Mouse (Mus musculus): ENCODE measurements around the gene Zfp512b. TPM values are rescaled to one million over a fixed set of nuclear protein-coding genes. Genes with fewer than 3 reads are reported as not detected.

Gene Zfp512b
- total RNA-seq, 2 experiments from 2014 or later = 2.5 to 4.2 TPM

DNA sequence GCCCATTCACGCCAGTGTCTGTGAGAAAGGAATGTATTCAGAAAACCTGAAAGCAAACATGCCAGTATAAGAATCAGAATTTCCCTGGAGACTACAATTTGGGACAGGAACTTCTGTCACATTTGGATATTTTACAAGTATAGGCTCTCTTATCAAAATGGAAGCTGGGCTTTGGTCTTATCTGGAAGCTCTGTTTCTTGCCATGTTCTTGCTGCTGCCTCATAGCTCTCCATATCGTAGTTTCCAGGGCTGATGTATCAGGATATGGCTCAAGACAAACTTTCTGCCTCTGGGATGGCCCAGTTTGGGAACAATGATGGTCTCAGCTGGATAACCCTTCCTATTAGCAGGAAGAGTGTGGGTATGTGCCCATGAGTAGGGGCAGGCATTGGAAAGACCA lies 16.0 kb downstream of the Zfp512b start:
- no peak for ATAC-seq (replicated peaks; ENCODE audit: low FRiP score, poor library complexity, severe bottlenecking)

DNA sequence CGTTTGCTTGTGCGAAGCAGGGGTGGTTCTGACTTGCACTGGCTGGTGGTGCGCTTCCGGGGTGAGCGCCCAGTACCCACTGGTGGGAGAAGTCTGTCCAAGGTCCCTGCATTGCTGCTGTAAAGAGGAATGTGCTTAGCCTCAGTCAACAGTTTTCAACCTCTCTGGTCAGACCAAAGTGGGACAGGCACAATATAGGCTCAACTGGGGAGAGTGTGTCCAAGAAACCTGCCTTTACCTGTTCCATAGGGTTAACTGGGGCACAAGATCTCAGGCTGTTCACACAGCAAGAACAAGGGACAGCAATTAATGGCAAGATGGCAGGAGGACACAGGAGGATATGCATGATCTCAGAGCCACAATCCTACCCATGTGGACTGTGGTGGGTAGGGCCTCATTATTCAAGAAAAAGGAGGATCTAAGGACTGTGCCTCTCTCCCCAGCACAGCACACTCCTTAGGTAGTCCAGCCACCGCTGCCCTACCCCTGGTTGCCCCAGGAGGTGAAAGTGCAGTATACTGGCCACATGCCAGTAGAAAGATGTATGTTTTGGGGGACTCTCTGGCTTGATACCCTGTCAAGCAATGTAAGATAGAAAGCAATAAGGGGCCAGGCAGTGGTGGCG lies 17.6 kb downstream of the Zfp512b start:
- ATAC-seq (replicated peaks; ENCODE audit: low FRiP score, poor library complexity, severe bottlenecking) = no peak

DNA sequence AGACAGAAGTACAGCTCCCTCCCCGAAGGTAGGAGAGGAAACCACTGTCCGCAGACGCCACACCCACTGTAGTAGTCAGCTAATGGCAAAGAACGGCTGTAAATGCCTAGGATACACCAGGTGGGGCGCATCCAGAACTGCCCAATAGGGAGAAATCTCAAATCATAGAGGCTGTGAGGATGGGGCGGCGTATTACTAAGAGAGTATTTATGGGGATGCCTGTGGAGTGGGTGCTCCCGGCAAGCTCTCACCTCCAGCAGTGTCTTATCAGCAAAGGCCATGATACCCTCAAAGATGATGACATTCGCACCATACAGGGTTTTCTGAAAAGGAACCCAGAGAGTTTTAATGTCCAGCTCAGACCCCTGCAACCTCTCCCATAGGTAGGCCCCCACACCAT lies 18.6 kb downstream of the Zfp512b start:
- ATAC-seq (replicated peaks; ENCODE audit: low FRiP score, poor library complexity, severe bottlenecking) = no peak

DNA sequence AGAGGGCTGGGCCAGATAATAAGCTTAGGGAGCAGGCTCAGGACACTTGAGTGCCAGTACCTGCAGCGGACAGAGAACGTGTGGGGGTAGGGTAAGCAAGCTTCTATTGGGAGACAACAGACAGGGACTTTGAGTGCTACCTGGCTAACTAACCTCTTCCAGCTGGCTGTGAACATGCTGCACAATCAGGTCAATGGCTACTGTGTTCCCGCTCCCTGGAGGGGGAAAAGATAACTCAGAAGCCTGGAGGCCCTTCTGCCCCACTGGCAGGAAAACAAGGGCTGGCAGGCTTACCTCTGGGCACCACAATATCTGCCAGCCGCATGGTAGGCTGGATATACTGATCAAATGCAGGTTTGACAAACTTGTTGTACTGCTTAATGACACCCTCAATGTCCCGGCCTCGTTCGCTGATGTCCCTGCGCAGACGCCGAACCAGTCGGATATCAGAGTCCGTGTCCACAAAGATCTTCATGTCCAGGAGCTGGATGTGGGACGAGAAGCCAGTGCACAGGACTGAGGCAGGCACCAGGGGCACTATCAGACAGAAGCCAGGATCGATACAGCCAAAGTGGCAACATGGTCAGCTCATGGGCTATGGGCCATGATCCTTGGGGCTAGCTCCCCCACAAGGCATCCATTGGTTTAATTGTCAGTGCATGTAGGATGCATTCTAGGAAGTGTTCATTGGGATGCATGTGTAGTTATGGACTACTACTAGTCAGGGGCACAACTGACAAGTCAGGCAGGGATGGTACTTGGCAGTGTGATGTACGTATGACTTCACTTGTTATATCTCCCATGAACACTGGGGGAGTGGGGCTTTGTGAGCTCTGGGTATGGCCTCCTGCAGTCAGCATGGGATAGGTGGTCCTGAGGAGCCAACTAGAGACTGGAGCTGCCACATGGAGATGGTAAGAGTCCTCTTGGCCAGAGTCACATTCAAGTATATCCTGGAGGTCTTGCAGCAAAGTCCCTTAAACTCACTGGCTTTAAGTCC lies 19.4 kb downstream of the Zfp512b start:
- no peak for ATAC-seq (replicated peaks; ENCODE audit: low FRiP score, poor library complexity, severe bottlenecking)

DNA sequence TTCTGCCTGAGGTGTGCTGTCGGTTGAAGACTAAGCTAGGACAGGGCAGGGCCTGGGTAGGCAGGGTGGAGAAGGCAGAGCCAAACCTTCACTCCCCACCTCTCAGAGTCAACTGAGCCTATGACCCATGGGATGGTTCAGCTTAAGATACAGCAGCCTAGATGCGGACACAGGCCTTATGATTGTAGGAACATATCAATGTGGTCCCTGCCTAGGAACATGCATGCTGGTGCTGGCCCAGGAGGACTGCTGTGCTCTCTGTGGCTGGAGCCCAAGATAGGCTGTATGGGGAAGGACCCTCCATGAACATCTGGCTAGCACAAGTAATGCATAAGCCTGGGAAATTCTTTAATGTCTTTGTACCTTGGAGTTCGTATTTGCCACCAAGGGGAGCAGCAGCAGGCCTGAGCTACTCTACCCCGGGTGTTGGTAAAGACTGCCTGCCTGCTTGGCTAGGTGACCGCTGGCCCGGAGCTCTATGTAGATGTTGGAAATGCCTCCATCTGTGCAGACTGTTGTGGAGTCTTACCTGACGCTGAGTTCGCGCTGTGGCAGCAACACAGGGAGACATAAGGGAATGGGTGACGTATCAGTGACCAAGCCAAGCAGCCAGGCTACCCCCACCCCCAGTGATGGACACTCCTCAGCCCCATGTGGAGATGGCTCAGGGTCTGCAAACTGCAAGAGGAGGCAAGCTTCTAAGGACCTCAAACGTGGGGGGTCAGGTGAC lies 20.5 kb downstream of the Zfp512b start:
- ATAC-seq (replicated peaks; ENCODE audit: low FRiP score, poor library complexity, severe bottlenecking) = no peak

DNA sequence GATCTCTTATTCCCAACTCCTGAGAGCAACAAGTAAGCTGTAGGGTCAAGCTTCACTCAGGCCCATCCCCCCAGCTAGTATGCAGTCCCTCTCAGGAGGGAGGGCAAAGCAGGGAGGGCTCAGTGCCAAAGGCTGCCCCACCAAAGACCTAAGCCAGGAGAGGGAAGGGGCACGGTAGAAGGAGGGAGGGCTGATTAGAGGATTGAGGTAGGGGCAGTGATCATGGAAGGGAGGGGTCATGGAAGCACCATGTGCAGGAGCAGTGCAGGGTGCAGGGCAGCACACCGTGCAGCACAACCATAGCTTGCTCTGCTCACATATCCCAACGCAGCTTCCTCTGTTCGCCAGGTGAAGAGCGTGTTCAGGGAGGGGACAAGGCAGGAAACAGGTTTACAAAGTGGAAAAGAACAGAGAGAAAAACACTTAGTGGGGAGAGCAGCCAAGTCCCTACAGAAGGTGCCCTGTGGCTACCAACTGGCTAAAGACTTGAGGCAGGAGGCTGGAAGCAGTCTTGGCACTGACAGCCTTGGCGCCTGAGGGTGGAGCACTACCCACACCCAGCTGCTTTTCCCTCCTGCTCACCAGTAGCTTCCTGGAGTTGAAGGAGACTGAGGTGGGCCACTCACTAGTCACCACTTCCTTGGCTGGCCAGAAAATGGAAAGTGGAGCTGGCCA lies 21.5 kb downstream of the Zfp512b start:
- no peak for ATAC-seq (replicated peaks; ENCODE audit: low FRiP score, poor library complexity, severe bottlenecking)

DNA sequence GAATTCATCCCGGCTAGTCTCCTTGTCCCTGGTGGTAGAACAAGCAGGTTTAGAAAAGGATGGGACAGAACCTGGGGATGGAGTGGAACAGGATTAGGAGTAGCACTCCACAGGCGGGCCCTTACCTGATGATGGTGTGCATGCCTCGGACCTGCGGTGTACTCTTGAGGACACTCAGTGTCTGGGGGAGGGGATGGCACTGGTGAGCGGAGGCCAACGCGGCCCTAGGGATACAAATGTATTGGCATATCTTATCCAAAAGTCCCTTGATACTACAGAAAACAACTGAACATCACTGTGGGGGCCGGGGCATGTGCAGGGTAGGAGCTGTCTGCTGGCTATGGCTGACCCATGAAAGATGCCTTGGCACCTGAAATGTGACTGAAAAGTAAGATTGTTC lies 22.2 kb downstream of the Zfp512b start:
- ATAC-seq (replicated peaks; ENCODE audit: low FRiP score, poor library complexity, severe bottlenecking) = no peak

DNA sequence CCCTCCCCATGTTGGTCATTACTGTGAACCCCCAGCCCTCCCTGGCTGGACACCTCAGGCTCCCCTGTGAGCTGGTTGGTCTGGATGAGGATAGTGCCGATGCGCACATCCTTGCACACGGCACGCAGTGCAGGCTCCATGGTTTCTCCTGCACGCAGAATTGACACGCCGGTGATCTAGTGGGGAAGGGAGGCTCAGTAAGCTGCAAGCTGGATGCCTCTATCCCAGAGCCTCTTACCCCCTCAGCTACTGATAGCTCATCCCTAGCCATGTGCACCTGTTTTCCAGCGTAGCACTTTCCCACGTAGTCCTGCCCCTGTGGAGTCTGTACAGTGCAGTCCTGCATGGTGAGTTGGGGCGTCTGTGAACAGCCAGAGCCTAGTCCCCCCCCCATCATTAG lies 22.7 kb downstream of the Zfp512b start:
- no peak for ATAC-seq (replicated peaks; ENCODE audit: low FRiP score, poor library complexity, severe bottlenecking)

DNA sequence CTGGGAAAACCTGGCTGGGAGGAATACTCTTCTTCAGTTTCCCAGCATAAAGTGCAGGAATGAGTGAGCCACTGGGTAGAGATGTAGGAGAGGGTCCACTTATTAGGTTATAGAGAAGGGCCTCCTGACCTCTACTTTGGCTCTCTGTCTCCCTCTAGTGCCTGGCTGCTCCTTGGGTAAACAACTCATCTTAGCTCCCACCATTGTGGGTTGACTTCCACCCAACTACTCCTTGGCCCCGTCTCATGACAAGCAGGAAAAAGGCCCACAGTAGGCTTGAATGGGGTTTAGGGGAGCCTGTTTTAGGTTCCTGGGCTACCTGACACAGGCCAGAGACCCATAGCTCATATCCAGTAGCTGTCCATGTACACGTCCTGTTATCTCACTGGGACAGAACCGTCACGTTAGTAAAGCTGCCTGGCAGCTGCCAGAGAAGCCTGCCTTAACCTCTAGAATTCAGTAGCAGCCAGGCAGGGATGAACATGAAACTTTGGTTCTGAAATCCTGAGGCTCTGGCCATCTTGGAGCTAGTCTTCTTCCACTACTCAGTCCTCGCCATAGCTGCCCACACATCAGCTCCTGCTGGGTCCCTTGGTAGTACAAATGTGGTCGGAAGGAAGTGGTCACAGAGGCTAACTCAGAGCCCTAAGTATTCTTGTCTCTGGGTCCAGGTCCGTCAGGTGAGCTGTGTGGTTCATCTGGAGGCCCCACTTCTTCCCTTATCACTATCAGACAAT lies 24.2 kb downstream of the Zfp512b start:
- peak; percentile 83 for ATAC-seq (replicated peaks; ENCODE audit: low FRiP score, poor library complexity, severe bottlenecking)

DNA sequence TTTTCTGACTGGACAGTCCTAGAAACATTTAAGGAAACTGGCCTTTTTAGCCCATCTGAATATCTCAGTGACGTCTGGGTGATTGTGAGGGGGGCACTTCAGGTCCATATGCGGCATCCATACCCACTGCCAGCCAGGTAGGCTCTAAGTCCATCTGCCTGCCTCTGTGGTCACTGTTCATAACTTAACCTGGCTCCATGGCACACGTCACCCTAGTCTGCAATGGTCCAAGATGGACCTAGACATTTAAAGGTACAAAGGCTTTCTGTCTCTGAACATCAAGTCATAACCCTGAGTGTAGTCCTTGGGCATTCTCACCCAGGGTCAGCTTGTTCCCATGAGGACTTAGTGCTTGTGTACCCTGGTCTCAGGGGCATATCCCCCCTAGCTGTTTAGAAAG lies 25.3 kb downstream of the Zfp512b start:
- no peak for ATAC-seq (replicated peaks; ENCODE audit: low FRiP score, poor library complexity, severe bottlenecking)

DNA sequence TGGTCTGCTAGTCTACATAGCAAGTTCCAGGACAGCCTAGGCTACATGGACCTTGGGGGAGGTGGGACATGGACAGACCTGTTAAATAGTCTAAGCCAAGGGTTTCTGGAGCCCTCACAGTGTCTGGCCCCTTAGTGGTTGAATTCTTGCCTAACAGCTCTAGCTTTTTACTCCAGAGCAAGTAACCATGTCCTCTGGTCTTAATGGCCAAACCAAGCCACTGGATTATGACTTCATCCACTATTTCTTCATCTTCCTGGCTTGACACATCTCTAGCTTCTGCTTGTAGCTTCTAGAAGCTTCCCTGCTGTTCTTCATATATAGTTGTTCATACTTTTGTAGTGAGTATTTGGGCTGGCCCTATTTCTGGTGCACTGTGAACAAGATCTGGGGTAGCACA lies 38.8 kb downstream of the Zfp512b start:
- no peak for ATAC-seq (replicated peaks; ENCODE audit: low FRiP score, poor library complexity, severe bottlenecking)

DNA sequence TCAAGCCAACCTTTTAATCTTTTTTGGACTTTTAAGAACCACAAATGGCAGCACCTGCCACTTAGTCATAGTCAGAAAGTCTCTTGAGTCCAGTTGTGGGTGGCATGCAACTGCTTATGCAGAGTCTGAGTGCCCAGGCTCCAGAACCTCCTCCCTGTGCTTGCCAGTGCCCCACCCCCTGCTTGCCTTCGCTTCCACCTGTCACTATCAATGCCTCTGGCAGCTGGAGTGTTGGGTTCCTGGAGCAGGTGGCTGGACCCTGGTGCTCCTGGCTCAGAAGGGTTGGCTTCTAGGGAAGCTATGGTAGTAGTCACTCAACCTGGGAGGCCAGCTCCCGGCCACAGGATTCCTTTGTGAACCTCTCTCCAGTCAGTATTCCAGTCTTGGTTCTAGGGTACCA lies 42.4 kb downstream of the Zfp512b start:
- ATAC-seq (replicated peaks; ENCODE audit: low FRiP score, poor library complexity, severe bottlenecking) = no peak

DNA sequence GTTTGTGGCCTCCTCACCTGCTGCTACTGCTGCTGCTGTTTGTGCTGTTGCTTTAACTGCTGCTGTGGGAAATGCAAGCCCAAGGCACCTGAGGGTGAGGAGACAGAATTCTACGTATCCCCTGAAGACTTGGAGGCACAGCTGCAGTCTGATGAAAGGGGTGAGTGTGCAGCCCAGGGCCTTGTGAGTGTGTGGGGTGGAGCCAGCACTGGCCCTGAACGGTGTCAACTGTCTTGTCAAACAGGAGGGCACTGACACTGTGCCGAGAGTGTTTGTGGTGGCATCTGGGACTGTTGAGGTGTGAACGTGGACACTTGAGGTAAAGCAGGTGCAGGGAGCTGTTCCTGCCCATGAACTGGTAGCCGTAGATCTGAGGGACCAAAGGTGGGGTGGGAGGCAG lies 43.9 kb downstream of the Zfp512b start:
- no peak for ATAC-seq (replicated peaks; ENCODE audit: low FRiP score, poor library complexity, severe bottlenecking)

DNA sequence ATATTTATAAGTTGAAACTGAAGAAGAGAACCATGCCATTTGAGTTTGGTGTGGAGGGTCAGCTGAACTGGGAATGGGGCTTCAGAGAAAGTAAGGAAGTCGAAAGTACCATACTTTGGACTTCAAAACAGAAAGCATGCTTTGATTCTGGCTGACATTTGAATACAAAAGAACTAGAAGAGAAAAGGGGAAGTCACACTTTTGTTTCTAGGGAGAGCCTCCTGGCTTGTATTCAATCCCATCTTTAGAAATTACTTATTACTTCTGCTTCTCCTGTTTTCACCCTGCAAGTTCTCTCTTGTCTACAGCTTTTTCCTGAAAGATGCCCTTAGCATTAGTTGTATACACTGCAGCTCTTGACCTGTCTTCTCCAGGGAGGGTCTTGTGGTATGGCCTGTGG lies 44.4 kb downstream of the Zfp512b start:
- ATAC-seq (replicated peaks; ENCODE audit: low FRiP score, poor library complexity, severe bottlenecking) = no peak

DNA sequence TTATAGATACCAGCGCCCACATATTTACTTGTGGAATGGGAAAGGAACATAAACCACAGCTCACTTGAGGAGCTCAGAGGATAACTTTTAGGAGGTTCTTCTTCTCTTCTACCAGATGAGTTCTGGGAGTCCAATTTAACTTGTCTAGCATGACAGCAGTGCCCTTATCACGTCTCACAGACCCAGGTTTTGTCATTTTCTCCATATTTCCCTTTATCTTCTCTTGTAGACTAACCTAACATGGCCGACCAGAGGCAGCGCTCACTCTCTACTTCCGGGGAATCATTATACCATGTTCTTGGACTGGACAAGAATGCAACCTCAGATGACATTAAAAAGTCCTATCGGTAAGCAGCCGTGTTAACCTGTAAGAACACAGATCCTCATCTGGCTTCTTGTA lies 46.5 kb downstream of the Zfp512b start:
- peak; percentile 55 for ATAC-seq (replicated peaks; ENCODE audit: low FRiP score, poor library complexity, severe bottlenecking)

DNA sequence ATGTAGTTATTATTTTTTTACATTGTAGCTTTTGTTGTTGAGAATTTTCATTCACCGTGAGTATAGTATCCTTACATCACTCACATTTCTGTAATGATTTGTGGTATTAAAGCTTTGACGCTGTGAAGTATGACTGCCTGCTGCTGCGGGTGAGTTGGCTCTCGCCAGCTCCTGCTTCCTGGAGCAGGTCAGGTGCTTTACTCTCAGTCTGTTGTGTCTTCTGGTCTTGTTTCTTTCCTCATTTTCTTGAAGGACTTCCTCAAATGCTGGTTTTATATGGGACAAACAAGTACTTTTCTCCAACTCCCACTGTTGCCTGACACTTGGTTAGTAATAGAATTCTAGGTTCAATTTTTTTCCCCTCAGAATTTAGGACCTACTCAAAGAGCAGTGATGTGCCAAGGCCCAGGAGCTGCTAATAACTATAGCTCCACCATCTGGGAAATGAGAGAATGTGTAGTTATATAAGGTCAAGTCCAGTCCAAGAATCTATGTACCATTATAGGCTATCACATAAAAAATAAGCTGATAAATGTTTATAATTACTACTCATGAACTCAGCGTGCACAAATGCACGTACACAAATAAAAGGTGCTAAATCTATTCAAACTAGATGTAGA lies 50.7 kb downstream of the Zfp512b start:
- ATAC-seq (replicated peaks; ENCODE audit: low FRiP score, poor library complexity, severe bottlenecking) = no peak

DNA sequence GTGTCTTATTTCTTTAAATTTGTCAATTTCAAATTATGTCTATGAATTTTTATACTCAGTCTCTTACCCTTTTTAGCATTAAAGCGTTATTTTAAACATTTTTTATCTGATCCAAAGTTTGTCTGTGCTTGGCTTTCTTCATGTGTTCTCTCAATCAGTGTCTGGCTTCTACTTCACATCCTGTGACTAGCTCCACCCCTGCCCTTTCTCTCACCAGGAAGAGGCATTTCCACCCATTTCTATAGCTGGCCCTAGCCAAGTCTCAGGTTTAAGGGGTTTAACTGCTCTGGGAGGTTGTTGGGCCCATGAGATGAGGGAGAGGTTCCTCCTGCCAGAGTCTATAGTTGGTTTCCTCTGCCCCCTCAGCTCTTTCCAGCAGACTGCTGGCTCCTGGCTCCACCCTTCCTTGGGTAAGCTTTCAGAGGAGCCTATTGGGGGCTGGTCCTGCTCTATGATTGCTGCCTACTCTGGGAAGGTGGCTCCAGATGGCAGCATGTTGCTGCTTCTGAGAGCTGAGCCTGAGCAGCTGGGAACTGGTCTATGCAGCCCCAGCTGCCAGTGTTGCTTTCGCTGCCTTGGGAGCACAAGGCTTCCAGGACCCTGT lies 55.1 kb downstream of the Zfp512b start:
- ATAC-seq (replicated peaks; ENCODE audit: low FRiP score, poor library complexity, severe bottlenecking) = no peak; the same call in 1 of the 2 replicates

DNA sequence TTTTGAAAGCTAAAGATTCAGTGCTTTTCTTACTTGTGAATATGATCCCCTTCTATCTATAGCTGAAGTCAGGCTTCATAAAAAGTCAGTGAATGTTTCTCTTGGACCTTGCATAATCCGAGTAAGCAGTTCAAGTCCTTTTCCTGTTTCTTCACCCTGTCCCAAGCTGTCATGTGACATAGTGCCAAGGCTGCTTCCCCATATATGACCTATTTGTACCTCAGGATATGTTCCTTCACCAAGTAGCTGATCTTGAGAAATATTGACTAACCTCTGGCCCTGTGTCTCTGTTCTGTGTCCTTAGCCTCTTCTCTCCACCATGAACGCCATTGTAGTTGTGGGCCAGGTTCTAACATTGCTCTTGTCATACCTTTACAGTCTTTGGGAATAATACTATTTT lies 56.2 kb downstream of the Zfp512b start:
- no peak for ATAC-seq (replicated peaks; ENCODE audit: low FRiP score, poor library complexity, severe bottlenecking)

DNA sequence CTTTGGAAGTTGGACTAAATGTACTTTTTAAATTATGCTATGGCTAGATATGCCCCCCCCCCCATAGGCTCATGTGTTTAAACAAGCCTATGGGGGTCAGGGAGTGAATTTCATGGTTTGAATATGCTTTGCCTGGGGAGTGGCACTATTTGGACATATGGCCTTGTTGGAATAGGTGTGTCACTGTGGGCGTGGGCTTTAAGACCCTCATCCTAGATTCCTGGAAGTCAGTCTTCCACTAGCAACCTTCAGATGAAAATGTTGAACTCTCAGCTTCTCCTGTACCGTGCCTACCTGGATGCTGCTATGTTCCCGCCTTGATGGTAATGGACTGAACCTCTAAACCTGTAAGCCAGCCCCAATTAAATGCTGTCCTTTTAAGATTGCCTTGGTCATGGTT lies 60.0 kb downstream of the Zfp512b start:
- ATAC-seq (replicated peaks; ENCODE audit: low FRiP score, poor library complexity, severe bottlenecking) = no peak
